Mouse (Mus musculus): ENCODE results near the gene Apoe. TPM values are rescaled to one million over a fixed set of nuclear protein-coding genes. Genes with fewer than 3 reads are reported as not detected.
"Not testable (repeated sequence)": the region's sequence is repeated elsewhere in the genome, so short reads cannot be mapped to it uniquely, and the experiment has no call there.

Gene Apoe
- polyA plus RNA-seq, 1 experiment from 2014 or later: 20,761 TPM

GRCm38 (mm10) chr7:19691873-19692865 is 6.8 kb downstream of the Apoe start, which contains the start of gene Apoc1:
Gene Apoc1, minus strand, starts transcription at chr7:19692660.
- Histone ChIP-seq H3K27ac (peak within 1 kb of the TSS; percentile 55), H3K36me3 (ENCODE audit: inconsistent target) (peaks cover 4% of the 10 kb centered on the region; the same call in 1 of the 2 replicates), H3K4me3 (ENCODE audit: inconsistent target) (no peak within 1 kb of the TSS), H3K79me2 (ENCODE audit: inconsistent target) (peaks cover 13% of the 10 kb centered on the region; the same call in 1 of the 2 replicates)
- WGBS (ENCODE audit: missing documents): 92% methylated on average over 28 of the region's 28 CpGs

- Histone ChIP-seq H3K36me3 (ENCODE audit: inconsistent target) (peaks cover 4% of the 10 kb centered on the region; the same call in 1 of the 2 replicates), H3K27ac (no peak overlapping the region), H3K79me2 (ENCODE audit: inconsistent target) (peaks cover 7% of the 10 kb centered on the region; the same call in 1 of the 2 replicates), H3K4me3 (ENCODE audit: inconsistent target) (no peak overlapping the region)
- 91% methylated on average over 4 of the region's 6 CpGs for WGBS (ENCODE audit: missing documents)
These were observed 7.6 kb downstream of the Apoe start for GRCm38 (mm10) chr7:19691434-19691833.

GRCm38 (mm10) chr7:19690845-19691244 is 8.1 kb downstream of the Apoe start:
- WGBS (ENCODE audit: missing documents): 98% methylated on average over 4 of the region's 4 CpGs
- peaks cover 1% of the 10 kb centered on the region; the same call in 1 of the 2 replicates for H3K79me2 ChIP-seq (ENCODE audit: inconsistent target)
- H3K36me3 ChIP-seq (ENCODE audit: inconsistent target): no peaks in the 10 kb centered on the region
- no peak overlapping the region for H3K4me3 ChIP-seq (ENCODE audit: inconsistent target)
- H3K27ac ChIP-seq: no peak overlapping the region

- WGBS (ENCODE audit: missing documents): 100% methylated on average over 2 of the region's 2 CpGs
- H3K4me3 ChIP-seq (ENCODE audit: inconsistent target): no peak overlapping the region
- H3K79me2 ChIP-seq (ENCODE audit: inconsistent target): no peaks in the 10 kb centered on the region
- H3K36me3 ChIP-seq (ENCODE audit: inconsistent target): no peaks in the 10 kb centered on the region
- no peak overlapping the region for H3K27ac ChIP-seq
These were observed 10.4 kb downstream of the Apoe start for GRCm38 (mm10) chr7:19688611-19689010.

- Histone ChIP-seq H3K27ac (no peak overlapping the region), H3K36me3 (ENCODE audit: inconsistent target) (no peaks in the 10 kb centered on the region), H3K79me2 (ENCODE audit: inconsistent target) (no peaks in the 10 kb centered on the region), H3K4me3 (ENCODE audit: inconsistent target) (no peak overlapping the region)
- 93% methylated on average over 9 of the region's 10 CpGs for WGBS (ENCODE audit: missing documents)
These were observed 10.9 kb downstream of the Apoe start for GRCm38 (mm10) chr7:19688101-19688500.

- H3K36me3 ChIP-seq (ENCODE audit: inconsistent target); H3K4me3 ChIP-seq (ENCODE audit: inconsistent target); H3K27ac ChIP-seq; H3K79me2 ChIP-seq (ENCODE audit: inconsistent target): not testable (repeated sequence)
- WGBS (ENCODE audit: missing documents): 75% methylated on average over 7 of the region's 8 CpGs
These were observed 11.9 kb downstream of the Apoe start for GRCm38 (mm10) chr7:19686927-19687583.

- WGBS (ENCODE audit: missing documents): 89% methylated on average over 6 of the region's 6 CpGs
These were observed 12.5 kb downstream of the Apoe start for GRCm38 (mm10) chr7:19686521-19686920.

GRCm38 (mm10) chr7:19685374-19685773 is 13.6 kb downstream of the Apoe start:
- WGBS (ENCODE audit: missing documents): 93% methylated on average over 4 of the region's 4 CpGs
- Histone ChIP-seq H3K79me2 (ENCODE audit: inconsistent target) (no peaks in the 10 kb centered on the region), H3K4me3 (ENCODE audit: inconsistent target) (no peak overlapping the region), H3K36me3 (ENCODE audit: inconsistent target) (no peaks in the 10 kb centered on the region), H3K27ac (no peak overlapping the region)

More at GRCm38 (mm10) chr7:19686521-19686920, 12.5 kb downstream of the Apoe start:
- H3K36me3 ChIP-seq (ENCODE audit: inconsistent target): no peaks in the 10 kb centered on the region
- H3K27ac ChIP-seq: no peak overlapping the region
- H3K79me2 ChIP-seq (ENCODE audit: inconsistent target): no peaks in the 10 kb centered on the region
- no peak overlapping the region for H3K4me3 ChIP-seq (ENCODE audit: inconsistent target)

- 46% methylated on average over 6 of the region's 6 CpGs for WGBS (ENCODE audit: missing documents)
- no peaks in the 10 kb centered on the region for H3K36me3 ChIP-seq (ENCODE audit: inconsistent target)
- no peaks in the 10 kb centered on the region for H3K79me2 ChIP-seq (ENCODE audit: inconsistent target)
- peak overlapping the region; percentile 87 for H3K27ac ChIP-seq
- no peak overlapping the region for H3K4me3 ChIP-seq (ENCODE audit: inconsistent target)
These were observed 15.2 kb downstream of the Apoe start for GRCm38 (mm10) chr7:19683771-19684201.

- H3K27ac ChIP-seq: peak overlapping the region; percentile 57
- H3K4me3 ChIP-seq (ENCODE audit: inconsistent target): no peak overlapping the region
- WGBS (ENCODE audit: missing documents): 78% methylated on average over 3 of the region's 3 CpGs
- no peaks in the 10 kb centered on the region for H3K79me2 ChIP-seq (ENCODE audit: inconsistent target)
- H3K36me3 ChIP-seq (ENCODE audit: inconsistent target): no peaks in the 10 kb centered on the region
These were observed 16.0 kb downstream of the Apoe start for GRCm38 (mm10) chr7:19682979-19683378.

GRCm38 (mm10) chr7:19681202-19681694 is 17.7 kb downstream of the Apoe start, which contains the start of the genes Gm44805 and Apoc4:
Gene Gm44805, minus strand, starts transcription at chr7:19681423.
Gene Apoc4, minus strand, starts transcription at chr7:19681479.
- Histone ChIP-seq H3K79me2 (ENCODE audit: inconsistent target) (no peaks in the 10 kb centered on the region), H3K27ac (no peak within 1 kb of the TSS), H3K36me3 (ENCODE audit: inconsistent target) (no peaks in the 10 kb centered on the region), H3K4me3 (ENCODE audit: inconsistent target) (no peak within 1 kb of the TSS)
- WGBS (ENCODE audit: missing documents): 86% methylated on average over 8 of the region's 8 CpGs

- H3K27ac ChIP-seq: no peak overlapping the region
- H3K79me2 ChIP-seq (ENCODE audit: inconsistent target): no peaks in the 10 kb centered on the region
- H3K4me3 ChIP-seq (ENCODE audit: inconsistent target): no peak overlapping the region
- WGBS (ENCODE audit: missing documents): 86% methylated on average over 2 of the region's 2 CpGs
- H3K36me3 ChIP-seq (ENCODE audit: inconsistent target): no peaks in the 10 kb centered on the region
These were observed 18.3 kb downstream of the Apoe start for GRCm38 (mm10) chr7:19680702-19681101.

- Histone ChIP-seq H3K79me2 (ENCODE audit: inconsistent target) (no peaks in the 10 kb centered on the region), H3K36me3 (ENCODE audit: inconsistent target) (no peaks in the 10 kb centered on the region), H3K4me3 (ENCODE audit: inconsistent target) (no peak overlapping the region), H3K27ac (no peak overlapping the region)
- 94% methylated on average over 3 of the region's 3 CpGs for WGBS (ENCODE audit: missing documents)
These were observed 20.1 kb downstream of the Apoe start for GRCm38 (mm10) chr7:19678901-19679300.

- H3K36me3 ChIP-seq (ENCODE audit: inconsistent target): no peaks in the 10 kb centered on the region
- 100% methylated on average over 8 of the region's 8 CpGs for WGBS (ENCODE audit: missing documents)
- H3K27ac ChIP-seq: peak within 1 kb of the TSS; percentile 55
- H3K79me2 ChIP-seq (ENCODE audit: inconsistent target): no peaks in the 10 kb centered on the region
- no peak within 1 kb of the TSS for H3K4me3 ChIP-seq (ENCODE audit: inconsistent target)
These were observed 21.1 kb downstream of the Apoe start, which contains the start of gene Apoc2 for GRCm38 (mm10) chr7:19677872-19678271. Gene Apoc2, minus strand, starts transcription at chr7:19677941.
